Mouse (Mus musculus) embryonic facial prominence, embryonic 15.5 days (tissue): ENCODE measurements around the gene Enthd1. TPM values are rescaled to one million over a fixed set of nuclear protein-coding genes. Genes with fewer than 3 reads are reported as not detected.
"Not testable (repeated sequence)": the region's sequence is repeated elsewhere in the genome, so short reads cannot be mapped to it uniquely, and the experiment has no call there.

Source experiments
- ATAC-seq: fragments of 200-750 bp; cut with Nextera tagmentation; 2 replicates; pipeline ENCODE4 v1.8.0; 2017; ENCODE audit warnings: low read depth, moderate TSS enrichment; ENCODE audit not compliant: insufficient number of reproducible peaks, low FRiP score, low TSS enrichment
- H3K27ac ChIP-seq: fragments of 300-500 bp; sonication (generic); replicated peaks from 2 replicates; pipeline ENCODE4 v1.5.1; 2015; ENCODE audit warnings: mild to moderate bottlenecking, inconsistent platforms
- H3K27me3 ChIP-seq: fragments of 300-500 bp; sonication (generic); 2 replicates; pipeline ENCODE4 v1.6.1; 2015; ENCODE audit warnings: inconsistent platforms
- H3K36me3 ChIP-seq: fragments of 300-500 bp; sonication (generic); 2 replicates; pipeline ENCODE4 v1.6.1; 2015; ENCODE audit warnings: mild to moderate bottlenecking, inconsistent platforms
- H3K4me1 ChIP-seq: fragments of 300-500 bp; sonication (generic); 2 replicates; pipeline ENCODE4 v1.6.1; 2015; ENCODE audit warnings: inconsistent platforms
- H3K4me2 ChIP-seq: fragments of 300-500 bp; sonication (generic); replicated peaks from 2 replicates; pipeline ENCODE4 v1.6.1; 2015; ENCODE audit warnings: mild to moderate bottlenecking, inconsistent platforms
- H3K4me3 ChIP-seq: fragments of 300-500 bp; sonication (generic); replicated peaks from 2 replicates; pipeline ENCODE4 v1.5.1; 2015; ENCODE audit warnings: mild to moderate bottlenecking, inconsistent platforms
- H3K9ac ChIP-seq: fragments of 300-500 bp; sonication (generic); 2 replicates; pipeline ENCODE4 v1.6.1; 2015; ENCODE audit warnings: inconsistent platforms
- H3K9me3 ChIP-seq: fragments of 300-500 bp; sonication (generic); replicated peaks from 2 replicates; pipeline ENCODE4 v1.6.1; 2016; ENCODE audit warnings: inconsistent platforms
- WGBS: fragments of 180-500 bp; shearing (Covaris S2); methylation state at CpG from one replicate; pipeline ENCODE4 v1.1.7; 2015; 5-methylcytosine and 5-hydroxymethylcytosine counted together
- polyA plus RNA-seq: library from polyadenylated mRNA; unstranded; fragments of >200 nt; fragmentation: Nextera tagmentation; extraction: Ambion mirVana; gene quantifications from 2 replicates; pipeline ENCODE4 v1.2.1, GENCODE M21; 2015

Enthd1 gene
- polyA plus RNA-seq, 1 experiment from 2014 or later = not detected

- Histone ChIP-seq H3K9ac (no peak overlapping the region), H3K27me3 (no peaks in the 10 kb centered on the region), H3K4me3 (no peak overlapping the region), H3K4me1 (peaks cover 10% of the 10 kb centered on the region; the same call in 1 of the 2 replicates), H3K36me3 (no peaks in the 10 kb centered on the region), H3K4me2 (no peak overlapping the region), H3K9me3 (no peaks in the 10 kb centered on the region), H3K27ac (no peak overlapping the region)
- WGBS = 73% methylated on average over 2 of the region's 2 CpGs
- no peak for ATAC-seq
These were observed 62.2 kb downstream of the Enthd1 start for GRCm38 (mm10) chr15:80502741-80503140.

DNA sequence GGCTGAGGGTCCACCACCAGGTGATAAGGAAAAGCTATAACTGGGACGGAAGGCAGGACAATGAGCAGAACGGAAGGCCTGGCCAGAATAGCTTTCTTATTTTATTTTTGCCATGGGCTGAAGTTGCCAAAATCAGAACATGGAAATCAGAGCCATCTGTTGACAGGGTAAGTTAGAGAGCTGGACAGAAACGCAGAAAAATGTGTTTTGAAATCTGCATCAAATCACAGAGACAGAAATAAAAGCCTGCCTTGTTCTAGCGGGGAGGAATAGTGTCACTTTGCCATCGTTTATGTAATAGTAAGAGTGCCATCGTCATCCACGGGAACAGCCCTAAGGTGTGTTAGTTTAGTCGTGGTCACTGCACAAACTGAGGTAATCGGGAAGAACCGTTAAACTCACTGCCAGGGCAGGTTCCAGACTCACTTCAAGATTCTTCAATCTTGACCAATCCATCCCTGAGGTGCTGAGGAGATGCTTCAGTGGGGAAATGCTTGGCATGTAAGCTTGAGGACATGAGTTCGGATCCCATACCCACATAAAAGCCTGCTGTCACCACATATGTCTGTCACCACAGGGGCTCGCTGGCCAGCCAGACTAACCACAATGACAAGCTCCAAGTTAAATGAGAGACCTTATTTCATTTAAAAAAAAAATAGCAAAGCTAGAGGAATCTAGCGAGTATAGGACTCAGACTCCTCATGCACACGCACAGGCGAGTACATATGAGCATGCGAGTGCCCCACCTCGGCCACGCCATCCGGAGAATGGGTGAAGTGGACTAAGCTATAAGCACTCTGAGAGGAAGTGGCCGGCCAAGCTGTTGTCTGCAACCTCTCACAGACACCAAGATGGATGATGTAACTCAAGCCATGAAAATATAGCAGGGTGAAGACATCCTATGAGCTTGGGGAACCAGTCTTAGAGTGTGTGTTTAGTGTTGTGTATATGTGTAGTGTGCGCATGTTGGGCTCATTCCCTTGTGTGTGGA, 63.6 kb downstream of the Enthd1 start:
- H3K27me3 ChIP-seq = no peaks in the 10 kb centered on the region
- no peak for ATAC-seq
- H3K27ac ChIP-seq = no peak overlapping the region
- no peak overlapping the region for H3K4me2 ChIP-seq
- H3K4me1 ChIP-seq = peaks cover 10% of the 10 kb centered on the region; the same call in 1 of the 2 replicates
- 57% methylated on average over 21 of the region's 21 CpGs for WGBS
- no peak overlapping the region for H3K4me3 ChIP-seq
- H3K9me3 ChIP-seq = no peaks in the 10 kb centered on the region
- H3K9ac ChIP-seq = no peak overlapping the region
- no peaks in the 10 kb centered on the region for H3K36me3 ChIP-seq

DNA sequence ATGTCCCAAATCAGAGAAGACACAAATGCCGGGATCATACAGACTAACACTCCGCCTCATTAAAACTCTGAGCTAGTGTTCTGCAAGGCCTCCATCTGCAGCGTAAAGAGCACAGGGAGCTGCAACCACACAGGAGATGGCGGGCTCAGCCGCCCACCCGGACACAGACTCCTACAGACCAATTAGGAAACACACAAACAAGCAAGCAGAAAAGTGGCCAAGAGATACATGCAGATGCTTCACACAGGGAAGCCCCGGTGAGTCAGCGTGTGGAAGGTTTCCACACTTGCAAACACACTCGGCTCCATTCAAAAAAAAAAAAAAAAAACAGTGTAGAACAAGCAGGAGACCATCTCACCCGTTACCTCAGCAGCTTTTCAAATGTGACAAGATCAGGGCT, 64.5 kb downstream of the Enthd1 start:
- Histone ChIP-seq H3K4me3 (no peak overlapping the region), H3K9me3 (no peaks in the 10 kb centered on the region), H3K27me3 (no peaks in the 10 kb centered on the region), H3K27ac (no peak overlapping the region), H3K9ac (no peak overlapping the region), H3K4me1 (peaks cover 10% of the 10 kb centered on the region; the same call in 1 of the 2 replicates), H3K36me3 (no peaks in the 10 kb centered on the region), H3K4me2 (no peak overlapping the region)
- 67% methylated on average over 10 of the region's 10 CpGs for WGBS
- ATAC-seq = no peak

DNA sequence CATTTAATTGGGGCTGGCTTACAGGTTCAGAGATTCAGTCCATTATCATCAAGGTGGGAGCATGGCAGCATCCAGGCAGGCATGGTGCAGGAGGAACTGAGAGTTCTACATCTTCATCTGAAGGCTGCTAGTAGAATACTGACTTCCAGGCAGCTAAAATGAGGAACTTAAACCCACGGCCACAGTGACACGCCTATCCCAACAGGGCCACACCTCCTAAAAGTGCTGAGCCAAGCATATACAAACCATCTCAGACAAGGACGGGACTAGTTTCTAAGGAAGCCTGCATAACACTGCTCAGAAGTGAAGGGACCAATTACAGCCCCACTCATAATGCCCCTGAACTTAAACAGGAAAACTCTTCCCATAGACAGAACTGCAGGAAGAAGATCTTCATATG, 67.2 kb downstream of the Enthd1 start:
- H3K36me3 ChIP-seq, H3K27me3 ChIP-seq, H3K9me3 ChIP-seq, H3K27ac ChIP-seq, ATAC-seq, H3K4me2 ChIP-seq, H3K4me3 ChIP-seq, H3K9ac ChIP-seq: not testable (repeated sequence)
- peaks cover 19% of the 10 kb centered on the region; the same call in 1 of the 2 replicates for H3K4me1 ChIP-seq
- 44% methylated on average over 3 of the region's 3 CpGs for WGBS

- no peaks in the 10 kb centered on the region; the same call in 1 of the 2 replicates for H3K27me3 ChIP-seq
- no peaks in the 10 kb centered on the region for H3K36me3 ChIP-seq
- ATAC-seq = no peak
- H3K4me2 ChIP-seq = no peak overlapping the region
- no peak overlapping the region for H3K9ac ChIP-seq
- no peak overlapping the region for H3K27ac ChIP-seq
- peaks cover 10% of the 10 kb centered on the region; the same call in 1 of the 2 replicates for H3K4me1 ChIP-seq
- 82% methylated on average over 4 of the region's 4 CpGs for WGBS
- H3K4me3 ChIP-seq = no peak overlapping the region
- H3K9me3 ChIP-seq = no peaks in the 10 kb centered on the region
These were observed 73.5 kb downstream of the Enthd1 start for GRCm38 (mm10) chr15:80491505-80491904.

- H3K27ac ChIP-seq = no peak overlapping the region
- H3K36me3 ChIP-seq = no peaks in the 10 kb centered on the region
- ATAC-seq = no peak
- no peaks in the 10 kb centered on the region for H3K9me3 ChIP-seq
- no peak overlapping the region for H3K4me2 ChIP-seq
- H3K27me3 ChIP-seq = no peaks in the 10 kb centered on the region; the same call in 1 of the 2 replicates
- 88% methylated on average over 5 of the region's 5 CpGs for whole genome bisulfite sequencing
- no peak overlapping the region for H3K9ac ChIP-seq
- peaks cover 12% of the 10 kb centered on the region; the same call in 1 of the 2 replicates for H3K4me1 ChIP-seq
- H3K4me3 ChIP-seq = no peak overlapping the region
These were observed 74.8 kb downstream of the Enthd1 start for GRCm38 (mm10) chr15:80490151-80490550.

DNA sequence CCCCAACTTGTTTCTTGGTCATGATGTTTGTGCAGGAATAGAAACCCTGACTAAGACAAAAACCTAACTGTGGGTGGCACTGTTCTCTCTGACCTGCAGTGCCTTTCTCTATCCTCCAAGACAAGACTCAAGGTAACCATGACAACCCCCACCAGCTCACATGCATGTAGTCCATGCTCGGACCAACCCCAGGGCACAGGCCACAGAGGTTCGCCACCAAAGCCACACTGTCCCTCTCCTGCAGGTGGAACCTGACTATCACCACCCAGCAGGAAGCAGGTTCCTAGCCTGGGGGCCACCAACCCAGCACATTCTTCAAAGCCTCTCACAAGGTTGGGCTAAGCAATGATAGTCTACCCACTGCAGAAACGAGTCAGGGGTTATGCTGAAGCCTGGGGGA, 76.3 kb downstream of the Enthd1 start:
- Histone ChIP-seq H3K27ac (no peak overlapping the region), H3K4me1 (0 out of 2 replicates have a peak, but pooled peaks cover 6% of the 10 kb centered on the region), H3K9ac (no peak overlapping the region), H3K27me3 (no peaks in the 10 kb centered on the region), H3K4me2 (no peak overlapping the region), H3K4me3 (no peak overlapping the region), H3K36me3 (no peaks in the 10 kb centered on the region), H3K9me3 (no peaks in the 10 kb centered on the region)
- WGBS = 63% methylated on average over 3 of the region's 3 CpGs
- ATAC-seq = no peak

- no peak overlapping the region for H3K4me3 ChIP-seq
- H3K36me3 ChIP-seq = no peaks in the 10 kb centered on the region
- WGBS = 90% methylated on average over 1 of the region's 1 CpGs
- no peak overlapping the region for H3K27ac ChIP-seq
- 0 out of 2 replicates have a peak, but pooled peaks cover 9% of the 10 kb centered on the region for H3K4me1 ChIP-seq
- no peaks in the 10 kb centered on the region for H3K9me3 ChIP-seq
- H3K27me3 ChIP-seq = no peaks in the 10 kb centered on the region
- no peak for ATAC-seq
- no peak overlapping the region for H3K9ac ChIP-seq
- no peak overlapping the region for H3K4me2 ChIP-seq
These were observed 79.4 kb downstream of the Enthd1 start for GRCm38 (mm10) chr15:80485601-80486000.

DNA sequence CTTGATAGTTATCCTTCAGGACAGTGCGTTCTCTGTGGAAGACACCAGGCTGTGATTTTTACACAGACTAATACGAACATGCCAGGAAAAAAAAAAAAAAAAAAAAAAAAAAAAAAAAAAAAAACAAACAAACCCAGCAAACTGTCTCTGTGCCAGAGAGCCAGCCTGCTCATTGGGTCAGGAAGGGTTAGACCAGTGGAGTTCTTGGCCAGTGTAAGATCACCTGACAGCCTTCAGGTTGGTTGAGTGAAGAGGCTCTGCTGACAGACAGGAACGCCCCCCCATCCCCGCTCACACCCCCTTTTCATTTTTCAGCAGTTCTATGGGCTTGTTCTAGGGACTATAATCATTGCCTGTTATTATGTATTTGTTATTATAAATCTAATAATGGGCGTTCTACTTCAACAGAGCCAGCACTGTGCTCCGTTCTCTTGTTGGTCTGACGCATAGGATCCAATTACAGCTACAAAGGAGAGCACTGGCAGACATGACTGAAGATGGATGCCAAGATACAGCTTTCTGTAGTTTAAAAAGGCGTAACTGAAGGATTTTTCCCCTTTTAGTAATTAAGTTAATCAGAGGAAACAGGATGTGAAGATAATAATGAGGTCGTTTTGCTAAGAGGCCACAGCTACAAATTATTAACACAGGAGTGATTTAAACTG, 81.8 kb downstream of the Enthd1 start:
- H3K9ac ChIP-seq = no peak overlapping the region
- no peak overlapping the region for H3K27ac ChIP-seq
- 43% methylated on average over 9 of the region's 9 CpGs for WGBS
- 0 out of 2 replicates have a peak, but pooled peaks cover 9% of the 10 kb centered on the region for H3K4me1 ChIP-seq
- H3K4me2 ChIP-seq = no peak overlapping the region
- H3K27me3 ChIP-seq = no peaks in the 10 kb centered on the region
- no peaks in the 10 kb centered on the region for H3K9me3 ChIP-seq
- no peaks in the 10 kb centered on the region for H3K36me3 ChIP-seq
- no peak for ATAC-seq
- no peak overlapping the region for H3K4me3 ChIP-seq

DNA sequence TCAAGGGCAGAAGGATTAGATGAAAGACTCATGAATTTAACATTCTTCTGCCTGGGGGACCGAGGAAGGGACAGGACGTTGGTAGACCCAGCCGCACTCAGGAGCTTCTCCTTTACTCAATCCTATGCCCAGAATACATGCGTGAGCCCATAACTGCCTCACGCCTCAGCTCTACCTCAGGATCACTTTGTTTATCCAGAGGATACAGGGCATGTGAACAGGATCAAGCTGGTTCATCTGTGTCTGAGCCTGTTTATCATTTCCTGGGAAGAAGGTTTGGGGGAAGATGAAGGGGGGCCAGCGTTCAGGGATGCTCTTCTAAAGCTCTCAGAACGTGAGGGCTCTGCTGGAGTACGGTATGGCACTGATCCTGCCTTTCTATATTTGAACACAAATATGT, 82.6 kb downstream of the Enthd1 start:
- WGBS = 52% methylated on average over 8 of the region's 8 CpGs
- no peak for ATAC-seq
- no peak overlapping the region for H3K4me2 ChIP-seq
- no peak overlapping the region for H3K4me3 ChIP-seq
- no peaks in the 10 kb centered on the region for H3K36me3 ChIP-seq
- H3K9ac ChIP-seq = no peak overlapping the region
- no peak overlapping the region for H3K27ac ChIP-seq
- 0 out of 2 replicates have a peak, but pooled peaks cover 9% of the 10 kb centered on the region for H3K4me1 ChIP-seq
- no peaks in the 10 kb centered on the region for H3K9me3 ChIP-seq
- H3K27me3 ChIP-seq = no peaks in the 10 kb centered on the region

GRCm38 (mm10) chr15:80474429-80475002, 90.4 kb downstream of the Enthd1 start:
- H3K4me1 ChIP-seq = no peaks in the 10 kb centered on the region
- H3K4me3 ChIP-seq = no peak overlapping the region
- H3K9me3 ChIP-seq = no peaks in the 10 kb centered on the region
- no peak overlapping the region for H3K9ac ChIP-seq
- no peaks in the 10 kb centered on the region for H3K27me3 ChIP-seq
- H3K36me3 ChIP-seq = no peaks in the 10 kb centered on the region
- H3K27ac ChIP-seq = no peak overlapping the region
- WGBS = 75% methylated on average over 6 of the region's 6 CpGs
- no peak for ATAC-seq
- H3K4me2 ChIP-seq = no peak overlapping the region
